Mouse (Mus musculus) small intestine, adult 2 months (tissue): ENCODE results near the gene Atr. TPM values are rescaled to one million over a fixed set of nuclear protein-coding genes. Genes with fewer than 3 reads are reported as not detected.
A peak's percentile ranks its signal among the peaks of the same experiment; 100 is the strongest.

Experiments used
- H3K27ac ChIP-seq: fragments of 200-500 bp; 2 replicates; pipeline ENCODE4 v1.5.1; 2012; ENCODE audit warnings: low read depth, low read length, control low read depth, inconsistent platforms; ENCODE audit not compliant: insufficient read depth
- H3K27me3 ChIP-seq: fragments of 200-500 bp; 2 replicates; pipeline ENCODE4 v1.6.1; 2012; ENCODE audit warnings: mild to moderate bottlenecking, moderate library complexity, low read length, inconsistent platforms; ENCODE audit not compliant: control insufficient read depth, insufficient read depth
- H3K36me3 ChIP-seq: fragments of 200-500 bp; 2 replicates; pipeline ENCODE4 v1.6.1; 2012; ENCODE audit warnings: mild to moderate bottlenecking, low read length, control low read depth, inconsistent platforms; ENCODE audit not compliant: control insufficient read depth, insufficient read depth
- H3K4me1 ChIP-seq: fragments of 200-500 bp; 2 replicates; pipeline ENCODE4 v1.6.1; 2012; ENCODE audit warnings: low read length, inconsistent platforms, mixed read lengths; ENCODE audit not compliant: control insufficient read depth, insufficient read depth, insufficient read length
- H3K4me3 ChIP-seq: fragments of 200-500 bp; 2 replicates; pipeline ENCODE4 v1.5.1; 2012; ENCODE audit warnings: low read depth, mild to moderate bottlenecking, control low read depth, inconsistent platforms, low read length, moderate library complexity
- CTCF ChIP-seq: fragments of 200-500 bp; IDR thresholded peaks from 2 replicates; pipeline ENCODE4 v1.5.1; 2012; ENCODE audit warnings: low read depth, mild to moderate bottlenecking, control low read depth, inconsistent platforms, low read length, moderate library complexity, mixed read lengths; ENCODE audit not compliant: insufficient replicate concordance, insufficient read length; ENCODE audit errors: extremely low read depth
- POLR2A ChIP-seq: fragments of 200-500 bp; IDR thresholded peaks from 2 replicates; pipeline ENCODE4 v1.6.1; 2012; ENCODE audit warnings: low read depth, mild to moderate bottlenecking, control low read depth, inconsistent platforms, low read length, moderate library complexity
- WGBS: fragments of 180-500 bp; shearing (Covaris S2); methylation state at CpG from one replicate; pipeline ENCODE4 v1.1.7; 2018; 5-methylcytosine and 5-hydroxymethylcytosine counted together
- polyA plus RNA-seq: library from polyadenylated mRNA; depleted of rRNA; stranded (reverse); fragments of >200 nt; gene quantifications from 2 replicates; pipeline ENCODE4 v1.2.3, GENCODE M21; 2012

Gene Atr
- polyA plus RNA-seq, 1 experiment: 0.35 TPM

GRCm38 (mm10) chr9:95897392-95897791 lies 40.0 kb downstream of the Atr start:
- Histone ChIP-seq H3K27me3 (no peaks in the 10 kb centered on the region), H3K36me3 (peaks cover 14% of the 10 kb centered on the region), H3K4me1 (no peaks in the 10 kb centered on the region), H3K4me3 (no peak overlapping the region), H3K27ac (no peak overlapping the region)
- TF ChIP-seq POLR2A (no peak), CTCF (no peak)
- 53% methylated on average over 5 of the region's 5 CpGs for WGBS

- Histone ChIP-seq H3K4me3 (no peak overlapping the region), H3K36me3 (peaks cover 6% of the 10 kb centered on the region; the same call in 1 of the 2 replicates), H3K27ac (no peak overlapping the region), H3K27me3 (no peaks in the 10 kb centered on the region), H3K4me1 (no peaks in the 10 kb centered on the region)
- TF ChIP-seq CTCF (no peak), POLR2A (no peak)
Measured at GRCm38 (mm10) chr9:95932855-95933254, 75.5 kb downstream of the Atr start.

GRCm38 (mm10) chr9:95953658-95954057 lies 96.3 kb downstream of the Atr start:
- WGBS: 71% methylated on average over 4 of the region's 4 CpGs
- Histone ChIP-seq H3K27ac (no peak overlapping the region), H3K4me3 (no peak overlapping the region), H3K27me3 (no peaks in the 10 kb centered on the region), H3K36me3 (0 out of 2 replicates have a peak, but pooled peaks cover 1% of the 10 kb centered on the region), H3K4me1 (no peaks in the 10 kb centered on the region; the same call in 1 of the 2 replicates)
- TF ChIP-seq POLR2A: no peak
- no peak for TF ChIP-seq CTCF

DNA sequence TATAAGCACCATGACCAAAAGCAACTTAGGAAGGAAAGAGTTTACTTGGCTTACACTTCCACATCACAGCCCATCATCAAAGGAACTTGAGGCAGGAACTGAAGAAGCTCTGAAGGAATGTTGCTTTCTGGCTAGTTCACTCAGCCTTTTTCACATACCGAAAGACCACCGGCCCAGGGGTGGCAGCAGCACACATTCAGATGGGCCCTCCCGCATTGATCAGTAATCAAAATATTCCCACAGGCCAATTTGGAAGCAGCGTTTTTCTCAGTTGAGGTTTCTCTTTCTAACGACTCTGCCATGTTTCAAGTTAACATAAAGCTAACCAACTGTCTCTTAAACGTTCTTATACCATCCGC lies 96.8 kb downstream of the Atr start:
- Histone ChIP-seq H3K36me3 (0 out of 2 replicates have a peak, but pooled peaks cover 1% of the 10 kb centered on the region), H3K4me1 (peaks cover 4% of the 10 kb centered on the region; the same call in 1 of the 2 replicates), H3K4me3 (peak overlapping the region; percentile 88), H3K27me3 (no peaks in the 10 kb centered on the region), H3K27ac (peak overlapping the region; percentile 4; the same call in 1 of the 2 replicates)
- no peak for TF ChIP-seq POLR2A
- no peak for TF ChIP-seq CTCF
- under 1% methylated on average over 7 of the region's 7 CpGs for WGBS

DNA sequence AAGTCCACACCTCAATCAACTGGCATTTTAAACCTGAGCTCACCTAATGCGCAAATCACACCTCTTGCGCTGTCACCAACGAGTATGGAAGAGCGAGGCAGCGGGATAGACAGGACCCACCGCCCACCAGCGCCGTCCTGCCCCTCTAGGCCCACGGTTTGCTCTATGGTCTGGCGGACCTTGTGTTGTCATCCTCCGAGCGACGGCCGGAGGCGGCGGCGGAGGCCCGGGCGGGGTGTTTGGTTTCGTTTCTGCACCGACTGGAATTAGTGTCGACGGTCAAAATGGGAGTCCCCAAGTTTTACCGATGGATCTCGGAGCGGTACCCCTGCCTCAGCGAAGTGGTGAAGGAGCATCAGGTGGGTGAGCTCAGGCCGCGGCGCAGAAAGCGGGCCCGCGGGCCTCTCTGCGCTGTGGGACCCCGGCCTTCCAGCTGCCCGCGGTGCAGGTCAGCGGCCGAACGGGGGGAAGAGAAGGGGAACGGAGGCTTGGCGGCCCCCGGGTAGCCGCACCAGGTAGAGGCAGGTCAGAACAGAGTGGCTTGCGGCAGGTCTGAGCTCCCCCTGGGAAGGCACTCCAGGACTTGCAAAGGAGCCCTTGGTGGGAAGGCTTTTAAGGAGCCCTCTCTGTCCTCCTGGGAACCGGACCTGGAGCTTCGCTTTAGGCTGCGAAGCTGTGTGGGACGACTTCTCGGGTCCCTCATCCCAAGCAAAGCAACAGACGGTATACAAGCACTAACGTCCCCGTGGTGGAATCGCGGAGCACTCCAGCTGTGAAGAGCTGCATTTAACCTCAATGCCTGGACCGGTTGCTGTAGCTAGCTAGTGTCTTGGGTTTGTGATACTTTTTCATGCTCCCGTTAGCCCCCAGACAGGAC lies 97.4 kb downstream of the Atr start, which contains the start of gene Xrn1:
Gene Xrn1 (plus strand): TSS at position 176 of the 877 bp plus-strand sequence.
- Histone ChIP-seq H3K27me3 (no peaks in the 10 kb centered on the region), H3K27ac (peak within 1 kb of the TSS; percentile 74), H3K36me3 (0 out of 2 replicates have a peak, but pooled peaks cover 1% of the 10 kb centered on the region), H3K4me3 (peak within 1 kb of the TSS; percentile 88), H3K4me1 (peaks cover 10% of the 10 kb centered on the region; the same call in 1 of the 2 replicates)
- under 1% methylated on average over 57 of the region's 57 CpGs for WGBS
- TF ChIP-seq POLR2A (peak; percentile 57), CTCF (0 out of 2 replicates have a peak, but pooled peaks have one; percentile 9)

- Histone ChIP-seq H3K27ac (0 out of 2 replicates have a peak overlapping the region, but pooled peaks have one; percentile 39), H3K4me1 (peaks cover 12% of the 10 kb centered on the region; the same call in 1 of the 2 replicates), H3K36me3 (no peaks in the 10 kb centered on the region), H3K4me3 (no peak overlapping the region), H3K27me3 (no peaks in the 10 kb centered on the region)
- no peak for TF ChIP-seq POLR2A
- no peak for TF ChIP-seq CTCF
- 79% methylated on average over 2 of the region's 2 CpGs for WGBS
Measured at GRCm38 (mm10) chr9:95957611-95958010, 100.2 kb downstream of the Atr start.
